Mouse (Mus musculus): ENCODE data around the gene Timm10b. TPM values are rescaled to one million over a fixed set of nuclear protein-coding genes. Genes with fewer than 3 reads are reported as not detected.

The Timm10b gene
- total RNA-seq (2017): 102 and 144 TPM in 2 replicates

- ATAC-seq (ENCODE audit: extremely low read depth, insufficient number of reproducible peaks, low FRiP score, poor library complexity, severe bottlenecking): no peak
These were observed at the start of gene Timm10b for GRCm38 (mm10) chr7:105639756-105640155. Gene Timm10b, plus strand, starts transcription at chr7:105640056.

GRCm38 (mm10) chr7:105590097-105590496 is 49.8 kb upstream of the Timm10b start:
- ATAC-seq (ENCODE audit: extremely low read depth, insufficient number of reproducible peaks, low FRiP score, poor library complexity, severe bottlenecking): no peak

GRCm38 (mm10) chr7:105602860-105603623 is 36.8 kb upstream of the Timm10b start:
- ATAC-seq (ENCODE audit: extremely low read depth, insufficient number of reproducible peaks, low FRiP score, poor library complexity, severe bottlenecking): peak; percentile 66; the same call in 1 of the 2 replicates

GRCm38 (mm10) chr7:105608467-105608866 is 31.4 kb upstream of the Timm10b start:
- no peak for ATAC-seq (ENCODE audit: extremely low read depth, insufficient number of reproducible peaks, low FRiP score, poor library complexity, severe bottlenecking)

- ATAC-seq (ENCODE audit: extremely low read depth, insufficient number of reproducible peaks, low FRiP score, poor library complexity, severe bottlenecking): no peak
These were observed 28.1 kb upstream of the Timm10b start for GRCm38 (mm10) chr7:105611767-105612166.

GRCm38 (mm10) chr7:105614400-105614799 is 25.5 kb upstream of the Timm10b start:
- no peak for ATAC-seq (ENCODE audit: extremely low read depth, insufficient number of reproducible peaks, low FRiP score, poor library complexity, severe bottlenecking)

- ATAC-seq (ENCODE audit: extremely low read depth, insufficient number of reproducible peaks, low FRiP score, poor library complexity, severe bottlenecking): no peak
These were observed 24.1 kb upstream of the Timm10b start for GRCm38 (mm10) chr7:105615720-105616119.

GRCm38 (mm10) chr7:105616561-105616960 is 23.3 kb upstream of the Timm10b start:
- no peak for ATAC-seq (ENCODE audit: extremely low read depth, insufficient number of reproducible peaks, low FRiP score, poor library complexity, severe bottlenecking)

- no peak for ATAC-seq (ENCODE audit: extremely low read depth, insufficient number of reproducible peaks, low FRiP score, poor library complexity, severe bottlenecking)
These were observed 22.0 kb upstream of the Timm10b start for GRCm38 (mm10) chr7:105617810-105618209.

- no peak for ATAC-seq (ENCODE audit: extremely low read depth, insufficient number of reproducible peaks, low FRiP score, poor library complexity, severe bottlenecking)
These were observed 20.2 kb upstream of the Timm10b start for GRCm38 (mm10) chr7:105619701-105620100.

GRCm38 (mm10) chr7:105621053-105621452 is 18.8 kb upstream of the Timm10b start:
- ATAC-seq (ENCODE audit: extremely low read depth, insufficient number of reproducible peaks, low FRiP score, poor library complexity, severe bottlenecking): no peak

- ATAC-seq (ENCODE audit: extremely low read depth, insufficient number of reproducible peaks, low FRiP score, poor library complexity, severe bottlenecking): no peak
These were observed 18.1 kb upstream of the Timm10b start for GRCm38 (mm10) chr7:105621646-105622292.

GRCm38 (mm10) chr7:105625397-105625796 is 14.5 kb upstream of the Timm10b start:
- no peak for ATAC-seq (ENCODE audit: extremely low read depth, insufficient number of reproducible peaks, low FRiP score, poor library complexity, severe bottlenecking)

- ATAC-seq (ENCODE audit: extremely low read depth, insufficient number of reproducible peaks, low FRiP score, poor library complexity, severe bottlenecking): no peak
These were observed 11.2 kb upstream of the Timm10b start for GRCm38 (mm10) chr7:105628633-105629032.

- ATAC-seq (ENCODE audit: extremely low read depth, insufficient number of reproducible peaks, low FRiP score, poor library complexity, severe bottlenecking): no peak
These were observed 7.3 kb upstream of the Timm10b start for GRCm38 (mm10) chr7:105632551-105632972.

- ATAC-seq (ENCODE audit: extremely low read depth, insufficient number of reproducible peaks, low FRiP score, poor library complexity, severe bottlenecking): peak; percentile 69
These were observed 6.6 kb upstream of the Timm10b start, which contains the start of gene Trim3 for GRCm38 (mm10) chr7:105633127-105633800. Gene Trim3, minus strand, starts transcription at chr7:105633571.

GRCm38 (mm10) chr7:105633801-105634135 is 6.1 kb upstream of the Timm10b start:
- no peak for ATAC-seq (ENCODE audit: extremely low read depth, insufficient number of reproducible peaks, low FRiP score, poor library complexity, severe bottlenecking)

- no peak for ATAC-seq (ENCODE audit: extremely low read depth, insufficient number of reproducible peaks, low FRiP score, poor library complexity, severe bottlenecking)
These were observed 5.5 kb upstream of the Timm10b start for GRCm38 (mm10) chr7:105634272-105634920.

GRCm38 (mm10) chr7:105635726-105636125 is 4.1 kb upstream of the Timm10b start:
- no peak for ATAC-seq (ENCODE audit: extremely low read depth, insufficient number of reproducible peaks, low FRiP score, poor library complexity, severe bottlenecking)

Data from neutrophil, adult 5-6 weeks (primary cell).